Mouse (Mus musculus) induced T-regulatory cell, adult 2 months (primary cell): ENCODE data around the gene Scrn3.
A peak's percentile ranks its signal among the peaks of the same experiment; 100 is the strongest.

Source experiments
- DNase-seq: peaks from one replicate; pipeline ENCODE4 v3.0.0-alpha.2; 2012; ENCODE audit warnings: low read depth

Scrn3 gene

DNA sequence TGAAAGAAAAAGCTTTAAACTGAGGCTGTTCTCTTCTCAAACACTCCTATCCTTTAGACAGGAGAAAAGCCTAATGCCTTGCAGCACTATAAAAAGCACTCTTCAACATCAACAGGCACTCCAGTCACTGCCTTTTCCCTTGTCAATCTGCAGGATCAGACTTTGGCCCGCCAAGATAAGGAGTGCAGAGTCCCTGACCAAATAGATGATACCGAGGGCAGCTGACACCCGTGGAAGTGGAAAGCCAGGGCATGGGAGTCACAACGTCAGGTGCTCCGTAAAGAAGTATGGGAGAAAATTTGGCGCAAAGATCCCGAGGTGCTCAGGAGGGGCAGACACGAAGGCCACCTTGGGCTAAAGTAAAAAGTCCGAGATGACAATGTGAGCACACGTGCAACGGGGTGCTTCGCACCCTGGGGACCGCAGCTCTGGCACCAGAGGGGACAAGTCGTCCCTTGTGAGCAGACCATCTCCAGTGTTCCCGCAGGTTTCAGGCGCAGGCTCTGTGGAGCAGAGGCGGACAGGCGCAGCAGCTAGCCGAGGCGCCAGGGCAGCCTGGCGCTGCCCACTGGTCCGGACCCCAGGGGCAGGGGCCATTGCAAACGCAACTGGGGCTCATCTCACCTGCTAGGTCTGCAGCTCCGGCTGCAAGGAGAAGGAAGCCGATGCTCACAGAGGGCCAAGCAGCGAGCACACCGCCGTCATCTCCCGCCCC is 73.4 kb downstream of the Scrn3 start:
- peak; percentile 69 for DNase-seq

DNA sequence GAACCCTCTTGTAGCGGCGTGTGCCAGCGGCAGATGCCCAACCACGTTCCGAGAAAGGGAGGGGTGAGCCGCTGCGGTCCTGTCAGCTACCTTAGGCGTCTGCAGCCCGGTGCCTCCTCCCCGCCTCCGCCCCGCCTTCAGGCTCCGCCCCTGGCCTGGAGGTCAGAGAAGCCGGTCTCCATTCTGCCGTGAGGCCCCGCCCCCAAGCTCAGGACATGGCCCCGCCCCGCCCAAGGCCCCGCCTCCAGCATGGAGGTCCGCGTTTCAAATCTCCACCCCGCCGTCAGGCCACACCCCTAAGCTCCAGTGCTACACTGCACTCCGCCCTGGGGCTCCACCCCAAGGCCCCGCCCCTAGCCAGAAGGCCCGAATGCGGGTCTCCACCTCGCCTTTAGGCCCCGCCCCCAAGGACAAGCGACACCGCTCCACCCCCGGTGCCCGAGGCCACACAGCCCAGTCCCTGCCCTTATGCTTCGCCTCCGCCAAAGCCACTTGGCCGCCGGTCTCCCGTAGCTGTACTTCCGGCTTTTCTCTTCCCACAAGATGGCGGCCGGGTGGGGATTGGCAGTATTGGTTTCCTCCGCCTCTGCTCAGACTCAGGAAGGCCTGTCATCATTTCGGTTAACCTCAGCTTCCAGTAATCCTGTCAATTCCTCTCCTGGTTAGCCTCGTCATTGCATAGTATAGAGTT is 74.1 kb downstream of the Scrn3 start, which contains the start of gene Gpr155:
Gene Gpr155, minus strand, starts transcription at position 217 of the 691 bp plus-strand sequence.
- DNase-seq: peak; percentile 99
